Mouse (Mus musculus): ENCODE results near the gene Gsta4. TPM values are rescaled to one million over a fixed set of nuclear protein-coding genes. Genes with fewer than 3 reads are reported as not detected.
"Not testable (repeated sequence)": the region's sequence is repeated elsewhere in the genome, so short reads cannot be mapped to it uniquely, and the experiment has no call there.

The Gsta4 gene
- polyA plus RNA-seq, 1 experiment from 2014 or later = 44.0 TPM

DNA sequence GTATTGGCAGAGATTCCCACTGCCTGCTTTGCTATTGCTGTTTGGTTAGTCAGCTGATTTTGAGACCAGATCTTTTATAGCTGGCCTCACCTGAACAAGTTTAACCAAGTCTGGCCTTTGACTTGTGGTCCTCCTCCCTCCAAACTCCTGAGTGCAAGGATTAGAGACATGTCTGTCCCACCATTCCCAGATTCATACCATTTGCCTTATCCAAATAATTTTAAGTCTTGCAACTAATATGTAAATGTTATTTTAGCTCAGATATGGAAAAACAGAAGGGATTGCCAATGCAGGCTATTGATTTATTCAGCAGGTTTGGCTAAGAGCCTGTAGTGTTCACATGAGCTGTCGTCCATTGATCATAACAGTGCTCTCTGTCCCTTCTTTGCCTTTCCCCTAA lies 25.4 kb upstream of the Gsta4 start:
- Histone ChIP-seq H3K4me3 (ENCODE audit: low read depth, low read length) (no peak overlapping the region), H3K36me3 (ENCODE audit: control insufficient read depth, insufficient read depth, low read length) (peaks cover 16% of the 10 kb centered on the region), H3K27ac (ENCODE audit: low read depth, low read length) (no peak overlapping the region), H3K27me3 (ENCODE audit: control insufficient read depth, insufficient read depth, low read length) (no peaks in the 10 kb centered on the region), H3K4me2 (replicated peaks; ENCODE audit: low read depth, low read length) (no peak overlapping the region), H3K4me1 (replicated peaks; ENCODE audit: control insufficient read depth, insufficient read depth, low read length) (no peaks in the 10 kb centered on the region), H3K9ac (ENCODE audit: low read depth, low read length) (no peak overlapping the region), H3K9me3 (ENCODE audit: control insufficient read depth, low read length) (no peaks in the 10 kb centered on the region)
- ATAC-seq (ENCODE audit: low FRiP score) (no peak), DNase-seq (ENCODE audit: low spot score) (no peak)
- 93% methylated on average over 1 of the region's 1 CpGs for WGBS

DNA sequence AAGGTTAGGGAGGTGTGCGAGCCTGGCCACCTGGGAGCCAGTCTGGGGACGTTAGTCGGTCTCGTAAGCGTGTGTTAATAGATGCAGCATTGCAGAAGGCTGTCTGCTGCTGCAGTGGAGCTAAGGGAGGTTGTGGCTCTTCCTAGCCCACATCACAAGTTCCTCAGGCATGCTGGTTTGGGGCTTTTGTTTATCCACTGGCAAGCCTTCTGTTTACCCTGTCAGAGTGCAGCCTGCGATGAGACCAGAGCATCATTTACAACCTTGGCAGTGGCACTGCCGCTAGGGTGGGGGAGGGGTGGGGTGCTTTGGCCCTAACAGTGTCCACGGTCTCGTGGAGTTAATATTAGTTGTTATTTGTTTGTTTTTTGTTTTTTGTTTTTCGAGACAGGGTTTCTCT lies 19.3 kb upstream of the Gsta4 start:
- Histone ChIP-seq H3K36me3 (ENCODE audit: control insufficient read depth, insufficient read depth, low read length) (peaks cover 14% of the 10 kb centered on the region), H3K9ac (ENCODE audit: low read depth, low read length) (no peak overlapping the region), H3K27ac (ENCODE audit: low read depth, low read length) (no peak overlapping the region), H3K9me3 (ENCODE audit: control insufficient read depth, low read length) (no peaks in the 10 kb centered on the region), H3K4me3 (ENCODE audit: low read depth, low read length) (no peak overlapping the region), H3K4me1 (replicated peaks; ENCODE audit: control insufficient read depth, insufficient read depth, low read length) (no peaks in the 10 kb centered on the region), H3K4me2 (replicated peaks; ENCODE audit: low read depth, low read length) (no peak overlapping the region), H3K27me3 (ENCODE audit: control insufficient read depth, insufficient read depth, low read length) (no peaks in the 10 kb centered on the region)
- WGBS = 83% methylated on average over 10 of the region's 10 CpGs
- no peak for ATAC-seq (ENCODE audit: low FRiP score)
- DNase-seq (ENCODE audit: low spot score) = no peak

DNA sequence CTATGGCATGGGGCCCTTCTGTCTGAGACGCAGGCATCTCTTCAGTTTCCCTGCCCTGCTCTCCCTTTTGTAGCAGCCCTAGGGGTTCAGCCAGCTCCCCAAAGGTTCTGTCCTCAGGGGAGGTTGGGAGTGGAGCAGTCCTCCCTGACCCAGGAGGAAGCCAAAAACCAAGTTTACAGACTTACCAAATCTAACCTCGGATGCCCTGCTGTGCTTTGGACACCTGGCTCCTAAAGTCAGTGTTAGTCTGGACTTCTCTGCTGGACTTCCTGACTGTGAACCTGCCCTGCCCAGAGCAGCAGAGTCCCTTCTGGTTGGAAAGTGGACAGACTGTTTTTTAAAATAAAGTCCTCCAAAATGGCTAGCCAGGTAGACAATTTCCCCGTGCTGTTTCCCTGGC lies 17.8 kb upstream of the Gsta4 start:
- H3K4me1 ChIP-seq (replicated peaks; ENCODE audit: control insufficient read depth, insufficient read depth, low read length) = no peaks in the 10 kb centered on the region
- DNase-seq (ENCODE audit: low spot score) (no peak), ATAC-seq (ENCODE audit: low FRiP score) (no peak)
- H3K27me3 ChIP-seq (ENCODE audit: control insufficient read depth, insufficient read depth, low read length) = no peaks in the 10 kb centered on the region
- peaks cover 11% of the 10 kb centered on the region for H3K36me3 ChIP-seq (ENCODE audit: control insufficient read depth, insufficient read depth, low read length)
- no peak overlapping the region for H3K27ac ChIP-seq (ENCODE audit: low read depth, low read length)
- H3K4me3 ChIP-seq (ENCODE audit: low read depth, low read length) = no peak overlapping the region
- H3K4me2 ChIP-seq (replicated peaks; ENCODE audit: low read depth, low read length) = no peak overlapping the region
- H3K9ac ChIP-seq (ENCODE audit: low read depth, low read length) = no peak overlapping the region
- H3K9me3 ChIP-seq (ENCODE audit: control insufficient read depth, low read length) = no peaks in the 10 kb centered on the region
- 96% methylated on average over 3 of the region's 3 CpGs for WGBS

DNA sequence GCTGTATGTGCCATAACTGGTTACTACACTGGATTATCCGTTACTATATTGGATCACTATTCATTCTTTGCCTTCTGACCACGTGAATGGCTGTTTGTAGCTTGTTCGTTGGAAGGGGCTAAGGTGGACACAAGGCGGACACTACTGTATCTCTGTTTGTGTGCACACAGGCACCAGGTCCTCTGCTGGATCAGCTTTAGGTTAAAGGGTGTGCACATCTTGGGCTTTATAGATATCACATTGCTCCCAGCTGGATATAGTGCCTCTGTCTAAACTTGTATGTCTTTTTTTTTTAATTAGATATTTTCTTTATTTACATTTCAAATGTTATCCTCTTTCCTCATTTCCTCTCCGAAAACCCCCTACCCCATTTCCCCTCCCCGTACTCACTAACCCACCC lies 17.1 kb upstream of the Gsta4 start:
- Histone ChIP-seq H3K36me3 (ENCODE audit: control insufficient read depth, insufficient read depth, low read length) (peaks cover 9% of the 10 kb centered on the region), H3K4me3 (ENCODE audit: low read depth, low read length) (no peak overlapping the region), H3K27me3 (ENCODE audit: control insufficient read depth, insufficient read depth, low read length) (no peaks in the 10 kb centered on the region), H3K4me1 (replicated peaks; ENCODE audit: control insufficient read depth, insufficient read depth, low read length) (no peaks in the 10 kb centered on the region), H3K4me2 (replicated peaks; ENCODE audit: low read depth, low read length) (no peak overlapping the region), H3K9me3 (ENCODE audit: control insufficient read depth, low read length) (no peaks in the 10 kb centered on the region), H3K9ac (ENCODE audit: low read depth, low read length) (no peak overlapping the region), H3K27ac (ENCODE audit: low read depth, low read length) (no peak overlapping the region)
- WGBS = 96% methylated on average over 6 of the region's 6 CpGs
- ATAC-seq (ENCODE audit: low FRiP score) (no peak), DNase-seq (ENCODE audit: low spot score) (no peak)

GRCm38 (mm10) chr9:78166694-78167452 lies 15.7 kb upstream of the Gsta4 start:
- WGBS = 82% methylated on average over 19 of the region's 19 CpGs
- no peak for DNase-seq (ENCODE audit: low spot score)
- H3K27ac ChIP-seq (ENCODE audit: low read depth, low read length) = no peak overlapping the region
- H3K4me3 ChIP-seq (ENCODE audit: low read depth, low read length) = no peak overlapping the region
- no peak for ATAC-seq (ENCODE audit: low FRiP score)
- H3K4me1 ChIP-seq (replicated peaks; ENCODE audit: control insufficient read depth, insufficient read depth, low read length) = no peaks in the 10 kb centered on the region
- no peaks in the 10 kb centered on the region for H3K9me3 ChIP-seq (ENCODE audit: control insufficient read depth, low read length)
- no peaks in the 10 kb centered on the region for H3K27me3 ChIP-seq (ENCODE audit: control insufficient read depth, insufficient read depth, low read length)
- peaks cover 3% of the 10 kb centered on the region; the same call in 1 of the 2 replicates for H3K36me3 ChIP-seq (ENCODE audit: control insufficient read depth, insufficient read depth, low read length)
- H3K4me2 ChIP-seq (replicated peaks; ENCODE audit: low read depth, low read length) = no peak overlapping the region
- H3K9ac ChIP-seq (ENCODE audit: low read depth, low read length) = no peak overlapping the region

- 87% methylated on average over 19 of the region's 19 CpGs for WGBS
- no peak for DNase-seq (ENCODE audit: low spot score)
- Histone ChIP-seq H3K9me3 (ENCODE audit: control insufficient read depth, low read length) (no peaks in the 10 kb centered on the region), H3K27ac (ENCODE audit: low read depth, low read length) (no peak overlapping the region), H3K9ac (ENCODE audit: low read depth, low read length) (no peak overlapping the region), H3K36me3 (ENCODE audit: control insufficient read depth, insufficient read depth, low read length) (no peaks in the 10 kb centered on the region), H3K4me3 (ENCODE audit: low read depth, low read length) (no peak overlapping the region), H3K4me1 (replicated peaks; ENCODE audit: control insufficient read depth, insufficient read depth, low read length) (no peaks in the 10 kb centered on the region), H3K4me2 (replicated peaks; ENCODE audit: low read depth, low read length) (no peak overlapping the region), H3K27me3 (ENCODE audit: control insufficient read depth, insufficient read depth, low read length) (no peaks in the 10 kb centered on the region)
- ATAC-seq (ENCODE audit: low FRiP score) = no peak
Observed at GRCm38 (mm10) chr9:78167453-78167969, 15.1 kb upstream of the Gsta4 start.

- DNase-seq (ENCODE audit: low spot score) (no peak), ATAC-seq (ENCODE audit: low FRiP score) (no peak)
- Histone ChIP-seq H3K9ac (ENCODE audit: low read depth, low read length) (no peak overlapping the region), H3K9me3 (ENCODE audit: control insufficient read depth, low read length) (no peaks in the 10 kb centered on the region), H3K27me3 (ENCODE audit: control insufficient read depth, insufficient read depth, low read length) (no peaks in the 10 kb centered on the region), H3K4me1 (replicated peaks; ENCODE audit: control insufficient read depth, insufficient read depth, low read length) (no peaks in the 10 kb centered on the region), H3K4me2 (replicated peaks; ENCODE audit: low read depth, low read length) (no peak overlapping the region), H3K36me3 (ENCODE audit: control insufficient read depth, insufficient read depth, low read length) (no peaks in the 10 kb centered on the region), H3K4me3 (ENCODE audit: low read depth, low read length) (no peak overlapping the region), H3K27ac (ENCODE audit: low read depth, low read length) (no peak overlapping the region)
- WGBS = 93% methylated on average over 6 of the region's 6 CpGs
Observed at GRCm38 (mm10) chr9:78168864-78169263, 13.7 kb upstream of the Gsta4 start.

- DNase-seq (ENCODE audit: low spot score) = no peak
- Histone ChIP-seq H3K4me3 (ENCODE audit: low read depth, low read length) (no peak overlapping the region), H3K4me1 (replicated peaks; ENCODE audit: control insufficient read depth, insufficient read depth, low read length) (0 out of 2 replicates have a peak, but pooled peaks cover 3% of the 10 kb centered on the region), H3K4me2 (replicated peaks; ENCODE audit: low read depth, low read length) (no peak overlapping the region), H3K27me3 (ENCODE audit: control insufficient read depth, insufficient read depth, low read length) (no peaks in the 10 kb centered on the region), H3K9ac (ENCODE audit: low read depth, low read length) (no peak overlapping the region), H3K27ac (ENCODE audit: low read depth, low read length) (no peak overlapping the region), H3K36me3 (ENCODE audit: control insufficient read depth, insufficient read depth, low read length) (no peaks in the 10 kb centered on the region), H3K9me3 (ENCODE audit: control insufficient read depth, low read length) (no peaks in the 10 kb centered on the region)
- ATAC-seq (ENCODE audit: low FRiP score) = no peak
- 50% methylated on average over 1 of the region's 1 CpGs for WGBS
Observed at GRCm38 (mm10) chr9:78174016-78174415, 8.6 kb upstream of the Gsta4 start.

DNA sequence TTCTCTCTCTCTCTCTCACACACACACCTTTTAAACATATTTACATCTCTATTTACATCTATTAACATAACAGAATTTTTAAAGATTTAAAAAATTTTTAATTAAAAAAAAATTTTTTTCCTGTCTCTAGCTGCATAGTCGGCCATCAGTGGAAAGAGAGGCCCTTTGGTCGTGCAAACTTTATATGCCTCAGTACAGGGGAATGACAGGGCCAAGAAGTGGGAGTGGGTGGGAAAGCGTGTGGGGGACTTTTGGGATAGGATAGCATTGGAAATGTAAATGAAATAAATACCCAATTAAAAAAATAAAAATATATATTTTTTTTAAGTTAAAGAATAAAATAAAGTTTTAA lies 7.7 kb upstream of the Gsta4 start:
- H3K36me3 ChIP-seq (ENCODE audit: control insufficient read depth, insufficient read depth, low read length); H3K4me3 ChIP-seq (ENCODE audit: low read depth, low read length); H3K27ac ChIP-seq (ENCODE audit: low read depth, low read length); H3K4me1 ChIP-seq (replicated peaks; ENCODE audit: control insufficient read depth, insufficient read depth, low read length); H3K9ac ChIP-seq (ENCODE audit: low read depth, low read length); H3K27me3 ChIP-seq (ENCODE audit: control insufficient read depth, insufficient read depth, low read length); H3K9me3 ChIP-seq (ENCODE audit: control insufficient read depth, low read length); H3K4me2 ChIP-seq (replicated peaks; ENCODE audit: low read depth, low read length); DNase-seq (ENCODE audit: low spot score): not testable (repeated sequence)
- 44% methylated on average over 3 of the region's 3 CpGs for WGBS
- peak; percentile 62 for ATAC-seq (ENCODE audit: low FRiP score)

Data from hindbrain, embryonic 11.5 days (tissue).